Mouse (Mus musculus): ENCODE measurements at regions not wholly inside any gene's neighbourhood (a gene's known extent, or its start where the extent isn't known, plus 50 kb on each side); places are given as distances from the start of the nearest gene placed in this dataset.

GRCm38 (mm10) chr19:54248256-54248936, 204.4 kb downstream of the Adra2a start:
- peak; percentile 14 to 39 for DNase-seq

- no peak for DNase-seq
Observed at GRCm38 (mm10) chr19:54252145-54252664, 208.3 kb downstream of the Adra2a start.

- no peak for DNase-seq
Observed at GRCm38 (mm10) chr19:54257889-54258288, 213.9 kb downstream of the Adra2a start.

GRCm38 (mm10) chr19:54259175-54259574, 215.2 kb downstream of the Adra2a start:
- DNase-seq: peak; percentile 2 to 4

- no peak for DNase-seq
Observed at GRCm38 (mm10) chr19:54277368-54277767, 233.4 kb downstream of the Adra2a start.

GRCm38 (mm10) chr19:54285481-54285880, 241.5 kb downstream of the Adra2a start:
- no peak for DNase-seq

GRCm38 (mm10) chr19:54297663-54298388, 253.9 kb downstream of the Adra2a start:
- no peak for DNase-seq

- DNase-seq: no peak
Observed at GRCm38 (mm10) chr19:54311289-54311688, 267.3 kb downstream of the Adra2a start.

- no peak for DNase-seq
Observed at GRCm38 (mm10) chr19:54311723-54312122, 267.8 kb downstream of the Adra2a start.

- peak; percentile 17 to 23 for DNase-seq
Observed at GRCm38 (mm10) chr19:54323276-54323675, 279.3 kb downstream of the Adra2a start.

- DNase-seq: peak in 1 of 2 experiments; percentile 13
Observed at GRCm38 (mm10) chr19:54324991-54325390, 281.0 kb downstream of the Adra2a start.

- DNase-seq: no peak
Observed at GRCm38 (mm10) chr19:54332140-54332539, 288.2 kb downstream of the Adra2a start.

- DNase-seq: no peak
Observed at GRCm38 (mm10) chr19:54340778-54341291, 296.9 kb downstream of the Adra2a start.

GRCm38 (mm10) chr19:54359731-54360130, 315.8 kb downstream of the Adra2a start:
- DNase-seq: peak; percentile 31 to 43

GRCm38 (mm10) chr19:54360660-54361059, 316.7 kb downstream of the Adra2a start:
- DNase-seq: peak; percentile 26 to 28

GRCm38 (mm10) chr19:54385101-54385500, 341.1 kb downstream of the Adra2a start:
- DNase-seq: no peak

- DNase-seq: no peak
Observed at GRCm38 (mm10) chr19:54391406-54391805, 347.5 kb downstream of the Adra2a start.

GRCm38 (mm10) chr19:54399651-54400050, 355.7 kb downstream of the Adra2a start:
- no peak for DNase-seq

GRCm38 (mm10) chr19:54407904-54408303, 364.0 kb downstream of the Adra2a start:
- no peak for DNase-seq

GRCm38 (mm10) chr19:54429062-54429461, 385.1 kb downstream of the Adra2a start:
- no peak for DNase-seq

GRCm38 (mm10) chr19:54440713-54441112, 396.8 kb downstream of the Adra2a start:
- DNase-seq: no peak

- peak; percentile 32 to 44 for DNase-seq
Observed at GRCm38 (mm10) chr19:54460426-54461170, 416.6 kb downstream of the Adra2a start.

- no peak for DNase-seq
Observed at GRCm38 (mm10) chr19:54462480-54462879, 418.5 kb downstream of the Adra2a start.
